8 mouse cellular contexts compared by ENCODE assay signal in genomic region chr7:30972426-30973250, GRCm38 (mm10). TPM values are rescaled to one million over a fixed set of nuclear protein-coding genes. Genes with fewer than 3 reads are reported as not detected.
DNase-seq lines count a peak whose midpoint lies in the region; ATAC-seq and TF ChIP-seq lines count a peak whose summit lies in the region.

No protein-coding gene starts in this region.

- peak overlapping the region; percentile 54 for H3K4me2 ChIP-seq in heart, postnatal 0 days (ENCODE audit: low read depth, low read length)
- H3K4me2 ChIP-seq in lung, postnatal 0 days (replicated peaks; ENCODE audit: low read depth, low read length): peak overlapping the region; percentile 65

- H3K9me3 ChIP-seq in E14TG2a.4 (ENCODE audit: low read length): no peaks in the 10 kb centered on the region
- no peaks in the 10 kb centered on the region for H3K9me3 ChIP-seq in heart, postnatal 0 days (replicated peaks; ENCODE audit: control insufficient read depth, low read length)
- H3K9me3 ChIP-seq in lung, postnatal 0 days (ENCODE audit: low read length): no peaks in the 10 kb centered on the region

- peak; percentile 19 for DNase-seq in embryo, embryonic 10.5 days (ENCODE audit: low spot score)
- no peak for DNase-seq in embryo, embryonic 10 days (ENCODE audit: low spot score)
- DNase-seq in heart, postnatal 0 days (ENCODE audit: low spot score): no peak
- no peak for DNase-seq in lung, postnatal 0 days (ENCODE audit: low spot score)
- DNase-seq in left cerebral cortex, postnatal 10 days (ENCODE audit: extremely low spot score in 1 of 2, low spot score in 2 of 2): no peak
- DNase-seq in Muller cell, postnatal 12 days (ENCODE audit: inconsistent ontology term): no peak
- DNase-seq in urinary bladder, postnatal 14 days (ENCODE audit: low spot score): no peak

- ATAC-seq in heart, postnatal 0 days (ENCODE audit: insufficient read depth, low read depth): no peak
- peak; percentile 22 for ATAC-seq in lung, postnatal 0 days

- no peak overlapping the region for H3K9ac ChIP-seq in heart, postnatal 0 days (replicated peaks; ENCODE audit: low read depth, low read length)
- peak overlapping the region; percentile 46; the same call in 1 of the 2 replicates for H3K9ac ChIP-seq in lung, postnatal 0 days (replicated peaks; ENCODE audit: low read depth)

- H3K27me3 ChIP-seq in E14TG2a.4 (ENCODE audit: insufficient read depth, low read length): peaks cover 9% of the 10 kb centered on the region
- peaks cover 15% of the 10 kb centered on the region for H3K27me3 ChIP-seq in heart, postnatal 0 days (ENCODE audit: control insufficient read depth, insufficient read depth, low read length)
- H3K27me3 ChIP-seq in lung, postnatal 0 days (replicated peaks; ENCODE audit: insufficient read depth, low read length): no peaks in the 10 kb centered on the region

- H3K4me3 ChIP-seq in E14TG2a.4 (replicated peaks; ENCODE audit: low read length): peak overlapping the region; percentile 92
- H3K4me3 ChIP-seq in heart, postnatal 0 days (ENCODE audit: low read depth, low read length): peak overlapping the region; percentile 46
- peak overlapping the region; percentile 49 for H3K4me3 ChIP-seq in lung, postnatal 0 days (ENCODE audit: low read depth, low read length)

- peaks cover 41% of the 10 kb centered on the region for H3K36me3 ChIP-seq in E14TG2a.4 (ENCODE audit: insufficient read depth, low read length)
- H3K36me3 ChIP-seq in heart, postnatal 0 days (replicated peaks; ENCODE audit: control insufficient read depth, insufficient read depth, low read length): no peaks in the 10 kb centered on the region
- H3K36me3 ChIP-seq in lung, postnatal 0 days (ENCODE audit: insufficient read depth, low read length): no peaks in the 10 kb centered on the region

- intact Hi-C loops in left cerebral cortex, postnatal 10 days (cut with DNase I): no loop called here

- H3K27ac ChIP-seq in heart, postnatal 0 days (ENCODE audit: low read depth): no peak overlapping the region
- H3K27ac ChIP-seq in lung, postnatal 0 days (ENCODE audit: low read length): peak overlapping the region; percentile 94

- no peak for TF ChIP-seq EP300 in heart, postnatal 0 days (IDR thresholded peaks at IDR 0.05; ENCODE audit: low read depth)
- TF ChIP-seq EP300 in lung, postnatal 0 days (IDR thresholded peaks at IDR 0.05): no peak

- WGBS in heart, postnatal 0 days: 10% methylated on average over 41 of the region's 41 CpGs
- WGBS in lung, postnatal 0 days: 5% methylated on average over 40 of the region's 41 CpGs

- TF ChIP-seq CTCF in E14TG2a.4 (conservative IDR thresholded peaks at IDR 0.05; ENCODE audit: low read length): no peak
- no peak for TF ChIP-seq CTCF in heart, postnatal 0 days (IDR thresholded peaks at IDR 0.05; ENCODE audit: low read depth)
- TF ChIP-seq CTCF in lung, postnatal 0 days (IDR thresholded peaks at IDR 0.05): no peak

- H3K4me1 ChIP-seq in E14TG2a.4 (replicated peaks; ENCODE audit: low read depth, low read length): peaks cover 40% of the 10 kb centered on the region
- no peaks in the 10 kb centered on the region; the same call in 1 of the 2 replicates for H3K4me1 ChIP-seq in heart, postnatal 0 days (ENCODE audit: control insufficient read depth, insufficient read depth)
- peaks cover 5% of the 10 kb centered on the region; the same call in 1 of the 2 replicates for H3K4me1 ChIP-seq in lung, postnatal 0 days (ENCODE audit: insufficient read depth, low read depth, low read length)

RNA-seq across cellular contexts. Expression of gene Lsr, which starts 0.6 kb away (rescaled TPM):
- total RNA-seq in heart, postnatal 0 days (2014; rRNA removed; ENCODE audit: low replicate concordance): 6.2 and 12.8 TPM in 2 replicates
- 4.0 and 4.1 TPM in 2 replicates for polyA plus RNA-seq in heart, postnatal 0 days (2015; fragmentation: Nextera tagmentation; extraction: Ambion mirVana)
- polyA plus RNA-seq in lung, postnatal 0 days (2015; fragmentation: Nextera tagmentation; extraction: Ambion mirVana): 53.8 and 57.9 TPM in 2 replicates
- 10 to 100 TPM; 10.2 to 12.6 TPM for total RNA-seq in left cerebral cortex, postnatal 10 days (2021)

RNA-seq across cellular contexts. Expression of gene Fam187b, which starts 1.0 kb away (rescaled TPM):
- total RNA-seq in heart, postnatal 0 days (2014; rRNA removed; ENCODE audit: low replicate concordance): 0.77 TPM in 1 of 2 replicates, not detected in the other
- polyA plus RNA-seq in heart, postnatal 0 days (2015; fragmentation: Nextera tagmentation; extraction: Ambion mirVana): 0.18 and 0.58 TPM in 2 replicates
- polyA plus RNA-seq in lung, postnatal 0 days (2015; fragmentation: Nextera tagmentation; extraction: Ambion mirVana): 9.5 and 12.3 TPM in 2 replicates
- total RNA-seq in left cerebral cortex, postnatal 10 days (2021): under 1 TPM; 0.18 to 0.21 TPM

RNA-seq across cellular contexts. Expression of gene Usf2, which starts 16.0 kb away (rescaled TPM):
- total RNA-seq in heart, postnatal 0 days (2014; rRNA removed; ENCODE audit: low replicate concordance): 101 and 109 TPM in 2 replicates
- polyA plus RNA-seq in heart, postnatal 0 days (2015; fragmentation: Nextera tagmentation; extraction: Ambion mirVana): 16.5 and 16.7 TPM in 2 replicates
- polyA plus RNA-seq in lung, postnatal 0 days (2015; fragmentation: Nextera tagmentation; extraction: Ambion mirVana): 19.6 and 21.1 TPM in 2 replicates
- 100 to 1,000 TPM; 112 to 115 TPM for total RNA-seq in left cerebral cortex, postnatal 10 days (2021)

RNA-seq across cellular contexts. Expression of gene Hamp, which starts 28.8 kb away (rescaled TPM):
- 42.0 TPM in 1 of 2 replicates, not detected in the other for total RNA-seq in heart, postnatal 0 days (2014; rRNA removed; ENCODE audit: low replicate concordance)
- 1.7 and 4.0 TPM in 2 replicates for polyA plus RNA-seq in heart, postnatal 0 days (2015; fragmentation: Nextera tagmentation; extraction: Ambion mirVana)
- polyA plus RNA-seq in lung, postnatal 0 days (2015; fragmentation: Nextera tagmentation; extraction: Ambion mirVana): not detected in 2 replicates
- total RNA-seq in left cerebral cortex, postnatal 10 days (2021): not detected

RNA-seq across cellular contexts. Expression of gene Hamp2, which starts 48.2 kb away (rescaled TPM):
- not detected in 2 replicates for total RNA-seq in heart, postnatal 0 days (2014; rRNA removed; ENCODE audit: low replicate concordance)
- polyA plus RNA-seq in heart, postnatal 0 days (2015; fragmentation: Nextera tagmentation; extraction: Ambion mirVana): 0.44 TPM in 1 of 2 replicates, not detected in the other
- polyA plus RNA-seq in lung, postnatal 0 days (2015; fragmentation: Nextera tagmentation; extraction: Ambion mirVana): not detected in 2 replicates
- total RNA-seq in left cerebral cortex, postnatal 10 days (2021): not detected
